Mouse (Mus musculus) hindbrain, postnatal 0 days (tissue): ENCODE measurements at regions not wholly inside any gene's neighbourhood (a gene's known extent, or its start where the extent isn't known, plus 50 kb on each side); places are given as distances from the start of the nearest gene placed in this dataset.

Source experiments
- ATAC-seq: fragments of 200-750 bp; cut with Nextera tagmentation; 2 replicates; pipeline ENCODE4 v1.8.0; 2017; ENCODE audit warnings: mild to moderate bottlenecking, moderate TSS enrichment, moderate library complexity
- DNase-seq: peaks from one replicate; pipeline ENCODE4 v3.0.0-alpha.2; 2015; ENCODE audit warnings: low spot score
- H3K27ac ChIP-seq: fragments of 300-500 bp; sonication (generic); 2 replicates; pipeline ENCODE4 v1.5.1; 2014; ENCODE audit warnings: mild to moderate bottlenecking
- H3K27me3 ChIP-seq: fragments of 300-500 bp; sonication (generic); 2 replicates; pipeline ENCODE4 v1.6.1; 2014; ENCODE audit warnings: low read length, mixed read lengths; ENCODE audit not compliant: insufficient read depth
- H3K36me3 ChIP-seq: fragments of 300-500 bp; sonication (generic); 2 replicates; pipeline ENCODE4 v1.6.1; 2014; ENCODE audit warnings: low read length, mixed read lengths; ENCODE audit not compliant: insufficient read depth
- H3K4me1 ChIP-seq: fragments of 300-500 bp; sonication (generic); 2 replicates; pipeline ENCODE4 v1.6.1; 2014; ENCODE audit warnings: antibody characterized with exemption, low read length, mixed read lengths; ENCODE audit not compliant: insufficient read depth
- H3K4me2 ChIP-seq: fragments of 300-500 bp; sonication (generic); 2 replicates; pipeline ENCODE4 v1.6.1; 2014; ENCODE audit warnings: low read depth, mild to moderate bottlenecking, low read length, moderate library complexity, mixed read lengths
- H3K4me3 ChIP-seq: fragments of 300-500 bp; sonication (generic); 2 replicates; pipeline ENCODE4 v1.5.1; 2014; ENCODE audit warnings: low read length
- H3K9ac ChIP-seq: fragments of 300-500 bp; sonication (generic); replicated peaks from 2 replicates; pipeline ENCODE4 v1.6.1; 2014; ENCODE audit warnings: mild to moderate bottlenecking, low read length, moderate library complexity, mixed read lengths
- H3K9me3 ChIP-seq: fragments of 300-500 bp; sonication (generic); 2 replicates; pipeline ENCODE4 v1.6.1; 2016; ENCODE audit warnings: low read length, mixed read lengths
- CTCF ChIP-seq: IDR thresholded peaks from 2 replicates; pipeline ENCODE4 v1.5.1; 2016; ENCODE audit warnings: antibody characterized with exemption, control low read depth, low read depth
- WGBS: fragments of 180-500 bp; shearing (Covaris S2); extraction: QIAGEN DNeasy Blood & Tissue Kit; methylation state at CpG from one replicate; pipeline ENCODE4 v1.1.7; 2014; 5-methylcytosine and 5-hydroxymethylcytosine counted together

- no peak for DNase-seq
- TF ChIP-seq CTCF, result no peak
- no peak overlapping the region for H3K27ac ChIP-seq
- H3K9ac ChIP-seq, result no peak overlapping the region
- H3K9me3 ChIP-seq, result no peaks in the 10 kb centered on the region
- no peaks in the 10 kb centered on the region for H3K36me3 ChIP-seq
- H3K27me3 ChIP-seq, result no peaks in the 10 kb centered on the region
- 72% methylated on average over 7 of the region's 7 CpGs for WGBS
- H3K4me3 ChIP-seq, result no peak overlapping the region
- no peak for ATAC-seq
- H3K4me1 ChIP-seq, result no peaks in the 10 kb centered on the region
- H3K4me2 ChIP-seq, result no peak overlapping the region
Observed at GRCm38 (mm10) chr12:35702674-35703073, 167.8 kb upstream of the Ahr start.

- H3K9me3 ChIP-seq, result no peaks in the 10 kb centered on the region
- H3K9ac ChIP-seq, result no peak overlapping the region
- no peaks in the 10 kb centered on the region for H3K36me3 ChIP-seq
- H3K4me2 ChIP-seq, result no peak overlapping the region
- no peak for DNase-seq
- no peak for ATAC-seq
- no peak for TF ChIP-seq CTCF
- no peaks in the 10 kb centered on the region for H3K4me1 ChIP-seq
- H3K27me3 ChIP-seq, result no peaks in the 10 kb centered on the region
- H3K27ac ChIP-seq, result no peak overlapping the region
- WGBS, result 81% methylated on average over 3 of the region's 3 CpGs
- H3K4me3 ChIP-seq, result no peak overlapping the region
Observed at GRCm38 (mm10) chr12:35694253-35694652, 159.4 kb upstream of the Ahr start.

GRCm38 (mm10) chr12:35690914-35691313 lies 156.1 kb upstream of the Ahr start:
- no peaks in the 10 kb centered on the region for H3K36me3 ChIP-seq
- WGBS, result 80% methylated on average over 3 of the region's 3 CpGs
- H3K4me2 ChIP-seq, result no peak overlapping the region
- no peak overlapping the region for H3K9ac ChIP-seq
- no peak for DNase-seq
- no peaks in the 10 kb centered on the region for H3K4me1 ChIP-seq
- H3K4me3 ChIP-seq, result no peak overlapping the region
- ATAC-seq, result no peak
- no peaks in the 10 kb centered on the region for H3K9me3 ChIP-seq
- no peak overlapping the region for H3K27ac ChIP-seq
- TF ChIP-seq CTCF, result no peak
- no peaks in the 10 kb centered on the region for H3K27me3 ChIP-seq

- 90% methylated on average over 2 of the region's 2 CpGs for WGBS
- Histone ChIP-seq H3K36me3 (no peaks in the 10 kb centered on the region), H3K27me3 (no peaks in the 10 kb centered on the region), H3K4me2 (no peak overlapping the region), H3K27ac (no peak overlapping the region), H3K9me3 (no peaks in the 10 kb centered on the region), H3K9ac (no peak overlapping the region), H3K4me3 (no peak overlapping the region), H3K4me1 (no peaks in the 10 kb centered on the region)
- DNase-seq (no peak), ATAC-seq (no peak)
- TF ChIP-seq CTCF, result no peak
Observed at GRCm38 (mm10) chr12:35686231-35686630, 151.4 kb upstream of the Ahr start.

- no peak overlapping the region for H3K9ac ChIP-seq
- 50% methylated on average over 3 of the region's 3 CpGs for WGBS
Observed at GRCm38 (mm10) chr12:35685189-35685588, 150.4 kb upstream of the Ahr start.

GRCm38 (mm10) chr12:35681864-35682449 lies 147.1 kb upstream of the Ahr start:
- no peak overlapping the region for H3K4me3 ChIP-seq
- no peaks in the 10 kb centered on the region for H3K9me3 ChIP-seq
- no peak for DNase-seq
- ATAC-seq, result no peak
- H3K27ac ChIP-seq, result no peak overlapping the region
- no peaks in the 10 kb centered on the region for H3K36me3 ChIP-seq
- no peaks in the 10 kb centered on the region for H3K27me3 ChIP-seq
- no peak overlapping the region for H3K4me2 ChIP-seq
- H3K4me1 ChIP-seq, result no peaks in the 10 kb centered on the region
- no peak for TF ChIP-seq CTCF
- no peak overlapping the region for H3K9ac ChIP-seq

More at GRCm38 (mm10) chr12:35685189-35685588, 150.4 kb upstream of the Ahr start:
- no peak for TF ChIP-seq CTCF
- Histone ChIP-seq H3K4me2 (no peak overlapping the region), H3K27ac (no peak overlapping the region), H3K36me3 (no peaks in the 10 kb centered on the region), H3K4me1 (no peaks in the 10 kb centered on the region), H3K27me3 (no peaks in the 10 kb centered on the region), H3K4me3 (no peak overlapping the region), H3K9me3 (no peaks in the 10 kb centered on the region)
- no peak for DNase-seq
- ATAC-seq, result no peak

GRCm38 (mm10) chr12:35679903-35680302 lies 145.1 kb upstream of the Ahr start:
- ATAC-seq, result no peak
- TF ChIP-seq CTCF, result no peak
- no peaks in the 10 kb centered on the region for H3K27me3 ChIP-seq
- WGBS, result 77% methylated on average over 4 of the region's 4 CpGs
- DNase-seq, result no peak
- H3K27ac ChIP-seq, result no peak overlapping the region
- no peaks in the 10 kb centered on the region for H3K4me1 ChIP-seq
- H3K36me3 ChIP-seq, result no peaks in the 10 kb centered on the region
- no peaks in the 10 kb centered on the region for H3K9me3 ChIP-seq
- H3K9ac ChIP-seq, result no peak overlapping the region
- no peak overlapping the region for H3K4me2 ChIP-seq
- no peak overlapping the region for H3K4me3 ChIP-seq
